ENCODE assay signal across 8 mouse cellular contexts in the genomic region with DNA sequence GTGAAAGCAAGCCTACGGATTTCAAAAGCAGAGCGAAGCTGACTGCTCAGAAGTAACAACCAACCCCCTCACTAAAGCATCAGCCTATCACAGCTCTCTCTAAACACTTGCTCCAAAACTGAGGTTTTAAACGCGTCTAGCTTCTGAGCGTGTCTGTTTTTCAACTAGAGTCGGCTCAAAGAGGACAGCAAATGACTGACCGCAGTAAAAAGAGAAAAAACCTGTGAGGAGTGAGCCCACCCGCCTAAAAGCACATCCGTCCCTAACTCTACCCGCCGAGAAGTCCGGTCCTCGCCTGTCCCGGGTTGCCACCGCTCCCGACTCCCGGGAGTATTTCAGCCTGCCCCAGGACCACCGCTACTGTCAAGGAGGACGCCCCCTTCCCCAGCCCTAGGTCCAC. TPM values are rescaled to one million over a fixed set of nuclear protein-coding genes. Genes with fewer than 3 reads are reported as not detected.
DNase-seq lines count a peak whose midpoint lies in the region; ATAC-seq and TF ChIP-seq lines count a peak whose summit lies in the region.

No protein-coding gene starts in this region.

- H3K79me2 ChIP-seq in heart, adult 2 months (replicated peaks; ENCODE audit: control insufficient read depth, insufficient read depth, low read length), result no peaks in the 10 kb centered on the region

- peak overlapping the region; percentile 88 for H3K4me2 ChIP-seq in forebrain, embryonic 14.5 days (ENCODE audit: low read length)
- H3K4me2 ChIP-seq in liver, embryonic 16.5 days (ENCODE audit: low read depth, low read length), result peak overlapping the region; percentile 98

- no peaks in the 10 kb centered on the region for H3K36me3 ChIP-seq in heart, adult 2 months (ENCODE audit: control insufficient read depth, insufficient read depth, low read length)
- H3K36me3 ChIP-seq in forebrain, embryonic 14.5 days (ENCODE audit: control insufficient read depth, insufficient read depth, low read length), result no peaks in the 10 kb centered on the region
- no peaks in the 10 kb centered on the region for H3K36me3 ChIP-seq in liver, embryonic 16.5 days (ENCODE audit: control insufficient read depth, insufficient read depth)

- H3K9me3 ChIP-seq in forebrain, embryonic 14.5 days (replicated peaks; ENCODE audit: control insufficient read depth, low read length), result no peaks in the 10 kb centered on the region
- no peaks in the 10 kb centered on the region for H3K9me3 ChIP-seq in liver, embryonic 16.5 days (replicated peaks; ENCODE audit: control insufficient read depth, low read length)

- 1% methylated on average over 19 of the region's 19 CpGs for WGBS in heart, adult 2 months
- under 1% methylated on average over 19 of the region's 19 CpGs for WGBS in forebrain, embryonic 14.5 days
- WGBS in liver, embryonic 16.5 days (ENCODE audit: insufficient replicate concordance), result under 1% methylated on average over 19 of the region's 19 CpGs

- no peak for TF ChIP-seq EP300 in heart, adult 2 months (IDR thresholded peaks at IDR 0.05; ENCODE audit: insufficient read depth, low read depth, low read length)

- no peaks in the 10 kb centered on the region for H3K27me3 ChIP-seq in heart, adult 2 months (ENCODE audit: control insufficient read depth, insufficient read depth, low read length)
- no peaks in the 10 kb centered on the region for H3K27me3 ChIP-seq in forebrain, embryonic 14.5 days (replicated peaks; ENCODE audit: control insufficient read depth, insufficient read depth, low read length)
- no peaks in the 10 kb centered on the region for H3K27me3 ChIP-seq in liver, embryonic 16.5 days (ENCODE audit: control insufficient read depth, insufficient read depth, low read depth, low read length)

- TF ChIP-seq POLR2A in heart, adult 2 months (IDR thresholded peaks at IDR 0.05; ENCODE audit: insufficient read depth, low read depth, low read length), result no peak

- H3K27ac ChIP-seq in heart, adult 2 months, result peak overlapping the region; percentile 36
- H3K27ac ChIP-seq in forebrain, embryonic 14.5 days (ENCODE audit: low read depth, low read length), result no peak overlapping the region
- H3K27ac ChIP-seq in liver, embryonic 16.5 days (ENCODE audit: low read length), result no peak overlapping the region

- peak overlapping the region; percentile 85 for H3K9ac ChIP-seq in heart, adult 2 months (ENCODE audit: low read depth, low read length)
- peak overlapping the region; percentile 78 for H3K9ac ChIP-seq in forebrain, embryonic 14.5 days (ENCODE audit: low read length)
- peak overlapping the region; percentile 60 for H3K9ac ChIP-seq in liver, embryonic 16.5 days (ENCODE audit: low read depth, low read length)

- peak overlapping the region; percentile 84 for H3K4me3 ChIP-seq in heart, adult 2 months
- peak overlapping the region; percentile 73 for H3K4me3 ChIP-seq in forebrain, embryonic 14.5 days (ENCODE audit: low read depth, low read length)
- peak overlapping the region; percentile 66 for H3K4me3 ChIP-seq in liver, embryonic 16.5 days (ENCODE audit: low read depth, low read length)

- DNase-seq in heart, adult 2 months, result no peak
- no peak for DNase-seq in heart, postnatal 14 days
- DNase-seq in right cerebral cortex, adult 2 months (ENCODE audit: low spot score in 2 of 2), result peak; percentile 31 to 38
- no peak for DNase-seq in right cerebral cortex, postnatal 25 days
- peak; percentile 71 for DNase-seq in forebrain, embryonic 14.5 days (ENCODE audit: low spot score)
- no peak for DNase-seq in adrenal gland, postnatal 10 days
- DNase-seq in thymus, postnatal 14 days, result no peak

- TF ChIP-seq CTCF in heart, adult 2 months (IDR thresholded peaks at IDR 0.05), result no peak

- intact Hi-C loops in heart, adult 2 months (cut with DNase I), result no loop called here
- intact Hi-C loops in heart, postnatal 14 days (cut with DNase I), result no loop called here

- peak; percentile 35; the same call in 1 of the 2 replicates for ATAC-seq in forebrain, embryonic 14.5 days
- peak; percentile 3; the same call in 1 of the 2 replicates for ATAC-seq in liver, embryonic 16.5 days (ENCODE audit: low read depth)

- H3K4me1 ChIP-seq in heart, adult 2 months (ENCODE audit: control insufficient read depth, insufficient read depth, low read length), result no peaks in the 10 kb centered on the region; the same call in none of the 2 replicates
- H3K4me1 ChIP-seq in forebrain, embryonic 14.5 days (ENCODE audit: control insufficient read depth, insufficient read depth, low read length), result no peaks in the 10 kb centered on the region
- H3K4me1 ChIP-seq in liver, embryonic 16.5 days (ENCODE audit: control insufficient read depth, low read depth, low read length), result peaks cover 4% of the 10 kb centered on the region

RNA-seq across cellular contexts. Expression of gene Angel1, which starts 0.6 kb away (rescaled TPM):
- 1 to 10 TPM; 2.7 to 3.5 TPM for total RNA-seq in heart, adult 2 months (2021)
- polyA plus RNA-seq in heart, adult 2 months (2012; rRNA removed), result 6.1 and 7.4 TPM in 2 replicates
- 1 to 10 TPM; 3.8 to 4.3 TPM for total RNA-seq in heart, postnatal 14 days (2021)
- 7.6 and 9.1 TPM in 2 replicates for polyA plus RNA-seq in forebrain, embryonic 14.5 days (2014; fragmentation: Nextera tagmentation; extraction: Ambion mirVana)
- polyA plus RNA-seq in liver, embryonic 16.5 days (2015; fragmentation: Nextera tagmentation; extraction: Ambion mirVana), result 1.1 and 1.2 TPM in 2 replicates
- total RNA-seq in adrenal gland, postnatal 10 days (2021), result 1 to 10 TPM; 2.9 to 4.9 TPM

RNA-seq across cellular contexts. Expression of gene Lrrc74a, which starts 8.5 kb away (rescaled TPM):
- not detected for total RNA-seq in heart, adult 2 months (2021)
- not detected in 2 replicates for polyA plus RNA-seq in heart, adult 2 months (2012; rRNA removed)
- not detected for total RNA-seq in heart, postnatal 14 days (2021)
- polyA plus RNA-seq in forebrain, embryonic 14.5 days (2014; fragmentation: Nextera tagmentation; extraction: Ambion mirVana), result not detected in 2 replicates
- not detected in 2 replicates for polyA plus RNA-seq in liver, embryonic 16.5 days (2015; fragmentation: Nextera tagmentation; extraction: Ambion mirVana)
- not detected for total RNA-seq in adrenal gland, postnatal 10 days (2021)

RNA-seq across cellular contexts. Expression of gene Vash1, which starts 47.2 kb away (rescaled TPM):
- 10 to 100 TPM; 10.0 to 14.8 TPM for total RNA-seq in heart, adult 2 months (2021)
- 6.4 and 9.3 TPM in 2 replicates for polyA plus RNA-seq in heart, adult 2 months (2012; rRNA removed)
- 10 to 100 TPM; 23.4 to 32.5 TPM for total RNA-seq in heart, postnatal 14 days (2021)
- 25.2 and 31.7 TPM in 2 replicates for polyA plus RNA-seq in forebrain, embryonic 14.5 days (2014; fragmentation: Nextera tagmentation; extraction: Ambion mirVana)
- 0.77 and 0.99 TPM in 2 replicates for polyA plus RNA-seq in liver, embryonic 16.5 days (2015; fragmentation: Nextera tagmentation; extraction: Ambion mirVana)
- 10 to 100 TPM; 14.7 to 20.6 TPM for total RNA-seq in adrenal gland, postnatal 10 days (2021)

Comparison
In these comparisons a context has a peak if more than half of its experiments do, and no peak if none do; other contexts are left out.
1. DNase-seq: peak in right cerebral cortex, adult 2 months (2 of 2) and forebrain, embryonic 14.5 days (single experiment); none in heart, adult 2 months (0 of 2), heart, postnatal 14 days (0 of 2), right cerebral cortex, postnatal 25 days (single experiment), adrenal gland, postnatal 10 days (single experiment) and thymus, postnatal 14 days (single experiment).
2. Peak in every context shown above with its lines, with median percentiles within 50 percentile points of each other: H3K4me3 ChIP-seq and H3K9ac ChIP-seq.